Mouse (Mus musculus) fat pad, adult 2 months (tissue): Measurements from ENCODE around the gene Sun1.
A peak's percentile ranks its signal among the peaks of the same experiment; 100 is the strongest.

Source experiments
- DNase-seq: peaks from one replicate; pipeline ENCODE4 v3.0.0-alpha.2; 2011; ENCODE audit warnings: low read depth, low spot score; ENCODE audit errors: extremely low read depth

Gene Sun1

DNA sequence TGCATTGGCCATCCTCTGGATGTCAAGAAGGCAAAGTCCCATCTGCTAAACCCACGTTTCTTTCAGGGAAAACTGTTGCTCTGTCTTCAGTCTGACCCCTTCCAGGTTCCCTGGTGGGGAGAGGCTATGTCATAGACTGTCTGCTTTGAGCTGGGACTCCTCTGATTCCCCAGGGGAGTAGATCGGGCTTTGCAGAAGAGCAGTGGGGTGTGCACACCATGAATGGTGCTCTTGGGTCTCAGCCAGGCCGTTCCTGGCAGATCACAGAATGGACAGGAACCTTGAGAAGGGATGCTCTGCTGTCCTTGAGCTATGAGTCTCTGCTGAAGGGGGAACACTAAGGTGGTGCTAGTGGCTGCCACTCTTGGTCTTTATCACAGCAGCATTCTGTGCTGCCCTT lies 48.4 kb downstream of the Sun1 start:
- DNase-seq, result no peak

- no peak for DNase-seq
Measured at GRCm38 (mm10) chr5:139251279-139251678, 50.8 kb downstream of the Sun1 start.

- no peak for DNase-seq
Measured at GRCm38 (mm10) chr5:139251736-139252080, 51.3 kb downstream of the Sun1 start.

DNA sequence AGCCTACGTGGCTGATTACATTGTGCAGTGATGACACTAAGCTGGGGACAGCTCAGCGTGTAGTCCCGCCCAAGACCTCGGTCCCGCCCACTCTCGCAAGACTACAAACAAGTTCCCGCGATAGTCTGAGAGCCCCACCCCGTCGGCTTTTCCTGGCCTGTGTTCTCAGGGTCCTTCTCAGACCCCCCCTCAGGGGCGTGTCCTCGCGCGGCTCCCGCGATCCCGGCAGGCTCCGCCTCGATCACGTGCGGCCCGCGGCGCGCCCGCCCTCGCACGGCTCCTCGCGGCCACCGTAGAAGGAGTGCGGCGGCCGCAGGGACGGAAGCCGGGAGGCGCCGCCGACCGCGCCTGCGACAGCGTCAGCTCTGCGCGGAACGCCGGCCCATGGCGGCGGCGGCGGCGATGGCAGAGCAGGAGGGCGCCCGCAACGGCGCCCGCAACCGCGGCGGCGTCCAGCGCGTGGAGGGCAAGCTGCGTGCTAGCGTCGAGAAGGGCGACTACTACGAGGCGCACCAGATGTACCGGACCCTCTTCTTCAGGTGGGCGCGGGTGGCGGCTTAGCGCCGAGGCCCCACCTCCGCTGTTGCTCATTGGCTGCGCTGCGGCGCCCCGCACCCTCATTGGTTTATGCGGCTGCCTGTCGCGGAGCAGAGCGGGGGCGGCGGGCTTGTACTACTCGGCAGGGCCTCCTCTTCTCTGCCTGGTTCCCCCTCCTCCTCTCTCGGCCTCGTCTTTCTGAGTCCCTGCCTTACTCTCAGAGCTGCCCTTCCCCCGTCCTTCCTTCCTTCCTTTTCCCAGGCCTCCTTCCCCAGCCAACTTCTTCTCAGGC lies 51.9 kb downstream of the Sun1 start, which contains the start of gene Get4:
Gene Get4 (plus strand): TSS at position 244 of the 829 bp plus-strand sequence.
- DNase-seq, result peak; percentile 82

- no peak for DNase-seq
Measured at GRCm38 (mm10) chr5:139252910-139253245, 52.4 kb downstream of the Sun1 start.

- no peak for DNase-seq
Measured at GRCm38 (mm10) chr5:139253301-139253741, 52.9 kb downstream of the Sun1 start.

- no peak for DNase-seq
Measured at GRCm38 (mm10) chr5:139254938-139255337, 54.5 kb downstream of the Sun1 start.

- DNase-seq, result no peak
Measured at GRCm38 (mm10) chr5:139255777-139256176, 55.3 kb downstream of the Sun1 start.

DNA sequence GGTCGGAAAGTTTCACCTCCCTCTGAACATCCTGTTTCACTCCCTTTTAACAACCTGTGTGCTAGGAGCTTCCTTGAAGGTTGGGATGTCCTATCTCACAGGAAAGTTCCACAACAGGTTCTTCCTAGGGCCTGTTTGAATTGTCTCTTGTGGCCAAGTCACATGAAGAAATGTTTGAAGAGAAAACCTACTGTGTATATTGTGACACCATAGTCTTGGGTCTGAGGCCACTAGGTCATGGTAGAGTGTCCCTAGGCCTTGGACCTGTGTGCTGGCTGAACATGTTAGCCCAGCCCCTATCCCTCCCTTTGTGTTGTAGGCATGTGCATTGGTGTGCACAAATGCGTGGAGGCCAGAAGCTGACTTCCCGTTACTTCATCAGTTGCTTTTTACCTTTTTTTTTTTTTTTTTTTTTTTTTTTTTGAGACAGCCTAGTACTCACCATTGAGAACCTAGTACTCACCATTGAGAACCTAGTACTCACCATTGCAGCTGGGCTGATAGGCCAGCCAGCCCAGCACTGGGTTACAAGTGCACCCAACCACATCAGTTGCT lies 55.9 kb downstream of the Sun1 start:
- DNase-seq, result peak; percentile 64

- DNase-seq, result no peak
Measured at GRCm38 (mm10) chr5:139257265-139257664, 56.8 kb downstream of the Sun1 start.

DNA sequence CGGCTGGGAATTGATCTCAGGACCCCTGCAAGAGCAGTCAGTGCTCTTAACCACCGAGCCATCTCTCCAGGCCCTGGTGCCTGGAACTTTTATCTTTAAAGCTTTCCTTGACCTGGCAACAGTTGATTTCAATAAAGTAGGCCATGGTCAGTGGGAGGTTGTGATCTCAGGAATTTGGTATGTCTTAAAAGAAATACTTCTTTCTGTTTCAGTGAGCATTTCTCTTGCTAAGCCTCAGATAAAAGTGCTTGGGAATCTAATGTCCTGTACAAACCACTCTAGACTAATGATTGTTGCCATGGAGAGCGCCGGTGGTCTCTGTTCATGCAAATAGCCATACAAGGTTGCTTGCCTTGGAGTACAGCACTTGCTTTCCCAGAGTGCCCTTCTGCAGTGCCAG lies 57.4 kb downstream of the Sun1 start:
- DNase-seq, result no peak

DNA sequence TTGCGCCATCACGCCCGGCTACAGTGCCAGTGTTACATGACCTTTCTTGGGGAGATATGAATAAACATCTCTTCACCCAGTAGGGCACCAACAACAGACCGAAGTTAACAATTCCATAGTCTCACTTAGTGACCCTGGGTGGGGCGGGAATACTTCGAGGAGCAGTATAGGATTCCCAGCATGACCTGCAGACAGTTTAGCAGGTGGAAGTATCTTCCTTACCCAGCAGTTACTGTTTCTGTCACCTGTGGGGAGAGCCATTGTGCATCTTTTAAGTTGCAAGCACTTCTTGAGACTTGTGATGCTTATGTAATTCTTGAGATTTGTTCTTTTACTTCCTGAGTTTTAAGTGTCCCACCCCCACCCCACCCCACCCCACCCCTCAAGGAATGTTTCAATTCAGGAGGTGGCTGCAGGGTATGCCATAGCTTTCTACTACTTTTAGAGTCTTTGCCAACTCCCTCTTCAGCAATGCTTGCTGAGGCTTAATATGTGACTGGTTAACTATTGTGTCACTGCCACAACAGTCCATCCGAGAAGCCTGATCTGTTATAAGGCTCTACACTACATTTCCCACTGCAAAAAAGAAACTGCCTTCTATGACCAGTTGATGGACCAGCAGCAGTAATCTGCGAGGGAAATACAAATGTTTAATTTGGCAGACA lies 58.1 kb downstream of the Sun1 start:
- DNase-seq, result no peak

DNA sequence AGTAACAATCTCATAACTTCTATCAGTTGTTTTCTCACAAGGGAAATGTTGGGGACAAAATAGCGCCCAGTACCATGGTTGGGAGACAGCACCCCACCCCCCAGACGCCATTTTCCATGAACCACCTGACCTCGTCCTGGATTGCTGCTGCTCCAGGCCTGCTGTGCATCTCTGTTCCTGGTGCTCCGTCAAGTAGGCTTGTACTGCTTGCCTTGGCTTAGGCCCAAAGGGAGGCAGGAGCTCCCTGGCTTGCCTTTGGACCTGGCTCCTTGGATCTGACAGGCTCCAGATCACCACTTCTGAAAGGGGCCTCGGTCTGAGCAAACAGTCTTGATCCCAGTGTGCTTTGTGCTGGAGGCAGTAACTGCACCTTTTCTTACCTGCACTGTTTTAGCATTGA lies 59.4 kb downstream of the Sun1 start:
- DNase-seq, result no peak

- no peak for DNase-seq
Measured at GRCm38 (mm10) chr5:139261403-139261802, 61.0 kb downstream of the Sun1 start.

DNA sequence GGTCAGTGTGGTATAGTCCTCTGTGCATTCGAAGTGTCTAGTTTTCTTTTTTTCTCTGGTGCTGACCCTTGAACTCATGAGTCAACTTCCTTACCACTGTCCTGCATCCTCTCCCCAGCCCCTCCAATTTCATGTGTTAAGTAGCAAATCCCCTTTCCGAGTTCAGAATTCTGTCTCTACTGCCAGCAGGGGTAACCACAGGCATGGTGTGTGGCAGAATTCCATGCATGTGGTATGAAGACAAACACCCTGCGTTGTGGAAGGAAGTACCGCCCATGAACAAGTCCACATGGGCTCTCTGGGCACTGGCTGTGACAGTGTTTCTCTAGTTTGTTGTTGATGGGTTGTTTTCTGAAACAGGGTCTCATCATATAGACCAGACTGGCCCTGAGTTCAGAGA lies 67.2 kb downstream of the Sun1 start:
- DNase-seq, result no peak

DNA sequence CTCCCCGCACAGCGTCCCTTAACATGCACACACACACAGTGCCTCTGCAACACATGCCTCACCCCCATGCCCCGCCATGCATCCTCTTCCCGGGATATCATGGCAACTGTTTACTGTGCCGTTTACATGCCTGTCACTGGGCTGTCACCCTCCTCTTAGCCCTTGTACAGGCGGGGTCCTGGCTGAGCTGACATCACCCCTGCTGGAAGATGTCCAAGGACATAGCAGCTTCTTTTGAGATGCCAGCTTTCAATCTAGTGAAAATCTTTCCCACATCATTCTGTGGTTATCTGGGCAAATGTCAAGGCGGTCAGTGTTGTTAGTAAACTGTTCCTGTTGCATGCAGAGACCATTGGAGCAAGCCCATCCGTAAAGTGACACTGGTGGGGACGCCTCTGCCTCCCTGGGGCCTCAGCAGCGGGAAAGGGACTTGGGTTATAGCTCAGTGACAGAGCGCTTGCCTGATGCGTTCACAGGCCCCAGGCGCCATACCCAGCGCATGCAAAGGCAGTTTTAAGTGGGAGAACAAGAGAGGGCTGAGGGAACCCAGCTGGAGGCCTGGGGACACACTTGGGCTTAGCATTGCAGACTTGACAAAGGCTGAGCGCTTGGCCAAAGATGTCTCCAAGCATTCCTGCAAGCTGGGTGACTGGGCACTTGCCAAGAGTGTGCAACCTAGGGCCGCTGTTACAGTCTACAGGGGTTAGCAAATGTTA lies 70.5 kb downstream of the Sun1 start:
- DNase-seq, result no peak

- DNase-seq, result no peak
Measured at GRCm38 (mm10) chr5:139271994-139272554, 71.6 kb downstream of the Sun1 start.

- DNase-seq, result no peak
Measured at GRCm38 (mm10) chr5:139277287-139277686, 76.8 kb downstream of the Sun1 start.

- no peak for DNase-seq
Measured at GRCm38 (mm10) chr5:139281373-139282112, 81.1 kb downstream of the Sun1 start.

DNA sequence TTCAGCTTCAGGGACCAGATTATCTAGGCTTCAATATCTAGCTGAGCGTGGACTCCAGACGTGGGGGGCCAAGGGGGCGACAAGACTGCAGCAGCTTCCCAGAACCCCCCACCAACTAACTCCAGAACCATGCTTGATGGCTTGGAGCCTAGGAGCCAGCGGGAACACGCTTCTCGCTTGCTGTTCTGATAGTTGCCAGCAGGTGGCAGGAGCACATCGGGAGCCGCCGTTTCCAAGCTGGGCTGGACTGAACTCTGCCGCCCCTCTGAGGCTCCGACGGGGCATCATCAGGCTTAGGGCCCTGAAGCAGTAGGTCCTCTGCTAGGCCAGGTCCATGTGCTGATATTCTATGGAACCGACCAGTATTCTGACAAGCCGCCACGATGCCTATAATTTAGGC lies 81.8 kb downstream of the Sun1 start:
- DNase-seq, result no peak
